Mouse (Mus musculus): ENCODE measurements around the gene Ccdc122. TPM values are rescaled to one million over a fixed set of nuclear protein-coding genes. Genes with fewer than 3 reads are reported as not detected.

Ccdc122 gene
- polyA plus RNA-seq, 1 experiment = 2.0 TPM

DNA sequence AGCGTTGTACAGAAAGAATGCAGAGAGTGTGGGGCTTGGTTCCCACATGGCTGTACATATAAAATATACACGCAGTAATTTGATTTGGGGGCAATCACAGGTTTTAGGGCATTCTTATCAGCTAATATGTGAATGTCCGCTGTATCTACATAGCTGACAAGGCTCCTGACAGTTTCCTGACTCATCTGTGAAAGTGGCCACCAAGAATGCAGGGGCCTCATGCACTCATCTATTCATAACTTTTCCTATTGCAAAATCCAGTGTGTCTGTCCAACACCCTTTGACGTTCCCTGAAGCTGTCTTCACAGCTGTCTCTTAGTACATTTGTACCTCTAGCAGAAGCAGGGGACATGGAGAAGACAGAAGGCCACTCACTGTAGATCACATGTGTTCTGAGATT lies 108.5 kb downstream of the Ccdc122 start:
- no peak overlapping the region for H3K27ac ChIP-seq (ENCODE audit: insufficient read depth, low read length)
- H3K4me3 ChIP-seq (ENCODE audit: low read depth, low read length) = no peak overlapping the region
- no peaks in the 10 kb centered on the region for H3K27me3 ChIP-seq (ENCODE audit: control insufficient read depth, insufficient read depth, low read length, poor library complexity, severe bottlenecking)
- no peak overlapping the region for H3K9ac ChIP-seq (ENCODE audit: low read depth, poor library complexity, severe bottlenecking)
- H3K36me3 ChIP-seq (ENCODE audit: control insufficient read depth, insufficient read depth, low read length, poor library complexity, severe bottlenecking) = no peaks in the 10 kb centered on the region
- TF ChIP-seq POLR2A (IDR thresholded peaks at IDR 0.05; ENCODE audit: insufficient read depth, low read length) (no peak), EP300 (IDR thresholded peaks at IDR 0.05; ENCODE audit: insufficient read depth, low read depth, low read length) (no peak), CTCF (IDR thresholded peaks at IDR 0.05; ENCODE audit: low read depth, low read length) (no peak)
- peaks cover 2% of the 10 kb centered on the region for H3K9me3 ChIP-seq (replicated peaks; ENCODE audit: control insufficient read depth, insufficient read depth, low read length, poor library complexity, severe bottlenecking)
- H3K4me1 ChIP-seq (ENCODE audit: control insufficient read depth, insufficient read depth, low read length) = no peaks in the 10 kb centered on the region

DNA sequence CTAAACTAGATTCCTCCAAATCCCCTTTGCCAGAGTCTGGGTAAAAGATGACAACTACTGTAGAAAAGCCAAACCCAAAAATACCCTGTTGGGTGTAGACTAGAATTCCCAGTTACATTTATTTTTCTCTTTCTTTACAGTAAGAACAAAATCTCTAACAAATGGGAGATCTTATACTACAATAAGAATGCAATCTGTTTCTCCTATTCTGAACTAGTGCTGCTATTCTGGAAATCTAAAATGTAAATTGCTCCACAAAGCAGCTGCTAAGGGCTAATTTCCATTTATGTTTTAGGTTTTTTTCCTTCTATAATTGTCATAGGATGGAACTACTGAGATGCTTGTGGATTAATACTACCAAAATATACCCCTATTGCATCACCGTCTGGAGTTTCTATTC lies 111.1 kb downstream of the Ccdc122 start:
- Histone ChIP-seq H3K36me3 (ENCODE audit: control insufficient read depth, insufficient read depth, low read length, poor library complexity, severe bottlenecking) (no peaks in the 10 kb centered on the region), H3K27ac (ENCODE audit: insufficient read depth, low read length) (no peak overlapping the region), H3K4me1 (ENCODE audit: control insufficient read depth, insufficient read depth, low read length) (no peaks in the 10 kb centered on the region), H3K27me3 (ENCODE audit: control insufficient read depth, insufficient read depth, low read length, poor library complexity, severe bottlenecking) (no peaks in the 10 kb centered on the region; the same call in 1 of the 2 replicates), H3K9me3 (replicated peaks; ENCODE audit: control insufficient read depth, insufficient read depth, low read length, poor library complexity, severe bottlenecking) (peaks cover 2% of the 10 kb centered on the region), H3K4me3 (ENCODE audit: low read depth, low read length) (no peak overlapping the region), H3K9ac (ENCODE audit: low read depth, poor library complexity, severe bottlenecking) (no peak overlapping the region)
- TF ChIP-seq POLR2A (IDR thresholded peaks at IDR 0.05; ENCODE audit: insufficient read depth, low read length) = no peak
- TF ChIP-seq CTCF (IDR thresholded peaks at IDR 0.05; ENCODE audit: low read depth, low read length) = no peak
- no peak for TF ChIP-seq EP300 (IDR thresholded peaks at IDR 0.05; ENCODE audit: insufficient read depth, low read depth, low read length)

DNA sequence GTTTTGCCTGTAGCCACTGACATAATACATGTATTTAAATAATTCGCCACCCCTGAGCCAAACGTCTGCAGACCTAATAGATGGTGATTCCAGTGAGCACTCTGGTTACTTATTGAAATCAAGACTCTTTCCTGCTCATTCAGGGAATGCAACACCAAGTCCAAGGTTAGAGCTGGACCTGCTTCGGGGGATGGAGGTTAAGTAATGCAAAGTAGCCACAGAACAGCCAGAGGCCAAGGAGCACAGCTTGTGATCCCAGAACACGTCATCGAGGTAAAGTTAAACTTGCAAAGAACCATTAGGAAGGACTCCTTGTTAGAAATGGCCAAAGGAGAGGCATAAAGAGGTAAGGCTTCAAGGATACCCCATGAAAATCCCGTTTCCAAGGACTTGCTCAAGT lies 114.0 kb downstream of the Ccdc122 start:
- Histone ChIP-seq H3K27me3 (ENCODE audit: control insufficient read depth, insufficient read depth, low read length, poor library complexity, severe bottlenecking) (peaks cover 2% of the 10 kb centered on the region; the same call in 1 of the 2 replicates), H3K4me1 (ENCODE audit: control insufficient read depth, insufficient read depth, low read length) (no peaks in the 10 kb centered on the region), H3K27ac (ENCODE audit: insufficient read depth, low read length) (no peak overlapping the region), H3K4me3 (ENCODE audit: low read depth, low read length) (no peak overlapping the region), H3K9ac (ENCODE audit: low read depth, poor library complexity, severe bottlenecking) (no peak overlapping the region), H3K9me3 (replicated peaks; ENCODE audit: control insufficient read depth, insufficient read depth, low read length, poor library complexity, severe bottlenecking) (peaks cover 2% of the 10 kb centered on the region), H3K36me3 (ENCODE audit: control insufficient read depth, insufficient read depth, low read length, poor library complexity, severe bottlenecking) (no peaks in the 10 kb centered on the region)
- 0 out of 2 replicates have a peak, but pooled peaks have one; percentile 36 for TF ChIP-seq EP300 (IDR thresholded peaks at IDR 0.05; ENCODE audit: insufficient read depth, low read depth, low read length)
- TF ChIP-seq POLR2A (IDR thresholded peaks at IDR 0.05; ENCODE audit: insufficient read depth, low read length) = no peak
- no peak for TF ChIP-seq CTCF (IDR thresholded peaks at IDR 0.05; ENCODE audit: low read depth, low read length)

GRCm38 (mm10) chr14:77151431-77151830 lies 114.9 kb downstream of the Ccdc122 start:
- Histone ChIP-seq H3K27me3 (ENCODE audit: control insufficient read depth, insufficient read depth, low read length, poor library complexity, severe bottlenecking) (peaks cover 2% of the 10 kb centered on the region; the same call in 1 of the 2 replicates), H3K36me3 (ENCODE audit: control insufficient read depth, insufficient read depth, low read length, poor library complexity, severe bottlenecking) (no peaks in the 10 kb centered on the region), H3K9me3 (replicated peaks; ENCODE audit: control insufficient read depth, insufficient read depth, low read length, poor library complexity, severe bottlenecking) (peaks cover 2% of the 10 kb centered on the region), H3K9ac (ENCODE audit: low read depth, poor library complexity, severe bottlenecking) (no peak overlapping the region), H3K27ac (ENCODE audit: insufficient read depth, low read length) (no peak overlapping the region), H3K4me3 (ENCODE audit: low read depth, low read length) (no peak overlapping the region), H3K4me1 (ENCODE audit: control insufficient read depth, insufficient read depth, low read length) (no peaks in the 10 kb centered on the region)
- TF ChIP-seq EP300 (IDR thresholded peaks at IDR 0.05; ENCODE audit: insufficient read depth, low read depth, low read length) (no peak), POLR2A (IDR thresholded peaks at IDR 0.05; ENCODE audit: insufficient read depth, low read length) (no peak), CTCF (IDR thresholded peaks at IDR 0.05; ENCODE audit: low read depth, low read length) (no peak)

- Histone ChIP-seq H3K9me3 (replicated peaks; ENCODE audit: control insufficient read depth, insufficient read depth, low read length, poor library complexity, severe bottlenecking) (no peaks in the 10 kb centered on the region), H3K9ac (ENCODE audit: low read depth, poor library complexity, severe bottlenecking) (peak within 1 kb of the TSS; percentile 48), H3K27me3 (ENCODE audit: control insufficient read depth, insufficient read depth, low read length, poor library complexity, severe bottlenecking) (0 out of 2 replicates have a peak, but pooled peaks cover 4% of the 10 kb centered on the region), H3K4me3 (ENCODE audit: low read depth, low read length) (peak within 1 kb of the TSS; percentile 76), H3K27ac (ENCODE audit: insufficient read depth, low read length) (no peak within 1 kb of the TSS), H3K4me1 (ENCODE audit: control insufficient read depth, insufficient read depth, low read length) (no peaks in the 10 kb centered on the region), H3K36me3 (ENCODE audit: control insufficient read depth, insufficient read depth, low read length, poor library complexity, severe bottlenecking) (no peaks in the 10 kb centered on the region)
- TF ChIP-seq CTCF (IDR thresholded peaks at IDR 0.05; ENCODE audit: low read depth, low read length) (no peak), EP300 (IDR thresholded peaks at IDR 0.05; ENCODE audit: insufficient read depth, low read depth, low read length) (no peak), POLR2A (IDR thresholded peaks at IDR 0.05; ENCODE audit: insufficient read depth, low read length) (no peak)
These were observed 119.8 kb downstream of the Ccdc122 start, which contains the start of gene Enox1 for GRCm38 (mm10) chr14:77156222-77156910. Gene Enox1 (plus strand): TSS chr14:77156763.

- no peaks in the 10 kb centered on the region for H3K4me1 ChIP-seq (ENCODE audit: control insufficient read depth, insufficient read depth, low read length)
- H3K27ac ChIP-seq (ENCODE audit: insufficient read depth, low read length) = no peak overlapping the region
These were observed 120.4 kb downstream of the Ccdc122 start for GRCm38 (mm10) chr14:77156911-77157504.

More at GRCm38 (mm10) chr14:77156911-77157504, 120.4 kb downstream of the Ccdc122 start:
- Histone ChIP-seq H3K36me3 (ENCODE audit: control insufficient read depth, insufficient read depth, low read length, poor library complexity, severe bottlenecking) (no peaks in the 10 kb centered on the region), H3K9ac (ENCODE audit: low read depth, poor library complexity, severe bottlenecking) (peak overlapping the region; percentile 48), H3K9me3 (replicated peaks; ENCODE audit: control insufficient read depth, insufficient read depth, low read length, poor library complexity, severe bottlenecking) (no peaks in the 10 kb centered on the region), H3K27me3 (ENCODE audit: control insufficient read depth, insufficient read depth, low read length, poor library complexity, severe bottlenecking) (0 out of 2 replicates have a peak, but pooled peaks cover 4% of the 10 kb centered on the region), H3K4me3 (ENCODE audit: low read depth, low read length) (peak overlapping the region; percentile 76)
- TF ChIP-seq POLR2A (IDR thresholded peaks at IDR 0.05; ENCODE audit: insufficient read depth, low read length) = no peak

Data from ES-Bruce4 (cell line).